Mouse (Mus musculus): ENCODE measurements around the gene Rptor. TPM values are rescaled to one million over a fixed set of nuclear protein-coding genes. Genes with fewer than 3 reads are reported as not detected.

The Rptor gene
- polyA plus RNA-seq, 1 experiment from 2014 or later = 12.6 TPM

- peaks cover 5% of the 10 kb centered on the region; the same call in 1 of the 2 replicates for H3K4me1 ChIP-seq (ENCODE audit: control insufficient read depth, insufficient read depth, low read length)
- H3K9ac ChIP-seq (ENCODE audit: low read length) = no peak overlapping the region
- no peak overlapping the region for H3K27ac ChIP-seq (ENCODE audit: low read depth, low read length)
- H3K36me3 ChIP-seq (ENCODE audit: control insufficient read depth, insufficient read depth, low read length) = no peaks in the 10 kb centered on the region
- H3K4me2 ChIP-seq (ENCODE audit: low read depth) = no peak overlapping the region
- H3K9me3 ChIP-seq (ENCODE audit: control insufficient read depth, low read length) = no peaks in the 10 kb centered on the region
- no peaks in the 10 kb centered on the region for H3K27me3 ChIP-seq (ENCODE audit: control insufficient read depth, insufficient read depth, low read length)
- no peak overlapping the region for H3K4me3 ChIP-seq (ENCODE audit: low read depth, low read length)
- 57% methylated on average over 7 of the region's 7 CpGs for WGBS
- no peak for ATAC-seq (ENCODE audit: insufficient read depth, low FRiP score, low TSS enrichment)
- DNase-seq (ENCODE audit: low spot score) = no peak
Observed at GRCm38 (mm10) chr11:119796406-119796805, 193.7 kb downstream of the Rptor start.

DNA sequence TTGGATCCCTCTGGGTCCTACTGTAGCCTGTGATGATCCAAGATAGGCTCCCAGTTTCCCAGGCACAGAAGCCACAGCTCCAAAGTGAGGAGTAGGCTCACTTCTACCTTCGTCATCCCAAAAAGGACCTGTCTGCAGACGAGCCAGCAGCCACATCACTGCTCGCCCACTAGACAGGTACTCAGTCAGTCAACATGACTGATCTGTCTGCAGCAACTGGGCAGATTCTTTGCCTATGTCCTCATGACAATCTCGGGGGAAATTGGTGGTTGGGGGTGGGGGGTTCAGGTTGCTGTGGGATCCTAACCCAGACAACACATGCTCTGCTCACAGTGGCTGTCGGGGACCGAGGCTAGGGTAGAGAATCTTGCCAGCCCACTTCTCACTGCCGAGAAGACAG is 194.1 kb downstream of the Rptor start:
- H3K9me3 ChIP-seq (ENCODE audit: control insufficient read depth, low read length) = no peaks in the 10 kb centered on the region
- no peak overlapping the region for H3K4me2 ChIP-seq (ENCODE audit: low read depth)
- H3K4me1 ChIP-seq (ENCODE audit: control insufficient read depth, insufficient read depth, low read length) = peaks cover 5% of the 10 kb centered on the region; the same call in 1 of the 2 replicates
- 75% methylated on average over 7 of the region's 7 CpGs for WGBS
- H3K36me3 ChIP-seq (ENCODE audit: control insufficient read depth, insufficient read depth, low read length) = no peaks in the 10 kb centered on the region
- no peak for ATAC-seq (ENCODE audit: insufficient read depth, low FRiP score, low TSS enrichment)
- H3K27ac ChIP-seq (ENCODE audit: low read depth, low read length) = no peak overlapping the region
- no peak overlapping the region for H3K9ac ChIP-seq (ENCODE audit: low read length)
- no peak for DNase-seq (ENCODE audit: low spot score)
- no peaks in the 10 kb centered on the region for H3K27me3 ChIP-seq (ENCODE audit: control insufficient read depth, insufficient read depth, low read length)
- H3K4me3 ChIP-seq (ENCODE audit: low read depth, low read length) = no peak overlapping the region

DNA sequence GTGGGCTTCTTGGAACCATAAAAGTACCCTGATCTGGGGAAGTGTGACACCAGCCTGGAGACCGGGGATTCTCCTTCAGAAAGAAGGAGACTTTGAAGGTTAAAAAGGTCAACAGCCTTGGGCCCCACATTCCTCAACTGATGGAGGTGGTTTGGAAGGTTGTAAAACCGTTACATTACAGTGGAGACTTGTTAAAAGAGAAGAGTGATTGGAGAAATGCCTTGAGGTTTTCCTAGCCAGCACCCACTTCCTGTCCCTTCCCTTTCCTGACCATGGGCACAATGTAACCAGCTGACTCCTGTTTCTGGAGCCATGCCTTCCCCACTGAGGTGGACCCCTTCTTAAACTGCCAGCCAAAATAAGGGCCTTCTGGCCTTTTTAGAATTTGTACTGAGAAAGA is 196.8 kb downstream of the Rptor start:
- WGBS = 18% methylated on average over 2 of the region's 2 CpGs
- H3K9me3 ChIP-seq (ENCODE audit: control insufficient read depth, low read length) = no peaks in the 10 kb centered on the region

GRCm38 (mm10) chr11:119801855-119802254 is 199.2 kb downstream of the Rptor start:
- H3K9ac ChIP-seq (ENCODE audit: low read length) = no peak overlapping the region
- no peak overlapping the region for H3K27ac ChIP-seq (ENCODE audit: low read depth, low read length)
- DNase-seq (ENCODE audit: low spot score) (no peak), ATAC-seq (ENCODE audit: insufficient read depth, low FRiP score, low TSS enrichment) (no peak)
- no peaks in the 10 kb centered on the region for H3K9me3 ChIP-seq (ENCODE audit: control insufficient read depth, low read length)
- no peak overlapping the region for H3K4me3 ChIP-seq (ENCODE audit: low read depth, low read length)
- H3K27me3 ChIP-seq (ENCODE audit: control insufficient read depth, insufficient read depth, low read length) = no peaks in the 10 kb centered on the region
- no peak overlapping the region for H3K4me2 ChIP-seq (ENCODE audit: low read depth)
- H3K36me3 ChIP-seq (ENCODE audit: control insufficient read depth, insufficient read depth, low read length) = no peaks in the 10 kb centered on the region
- WGBS = 71% methylated on average over 1 of the region's 1 CpGs
- H3K4me1 ChIP-seq (ENCODE audit: control insufficient read depth, insufficient read depth, low read length) = peaks cover 2% of the 10 kb centered on the region; the same call in 1 of the 2 replicates

More for the DNA sequence above, 196.8 kb downstream of the Rptor start:
- ATAC-seq (ENCODE audit: insufficient read depth, low FRiP score, low TSS enrichment) = no peak
- H3K27me3 ChIP-seq (ENCODE audit: control insufficient read depth, insufficient read depth, low read length) = no peaks in the 10 kb centered on the region
- no peak overlapping the region for H3K9ac ChIP-seq (ENCODE audit: low read length)
- DNase-seq (ENCODE audit: low spot score) = no peak
- no peaks in the 10 kb centered on the region for H3K36me3 ChIP-seq (ENCODE audit: control insufficient read depth, insufficient read depth, low read length)
- H3K4me3 ChIP-seq (ENCODE audit: low read depth, low read length) = no peak overlapping the region
- H3K4me2 ChIP-seq (ENCODE audit: low read depth) = no peak overlapping the region
- H3K4me1 ChIP-seq (ENCODE audit: control insufficient read depth, insufficient read depth, low read length) = peaks cover 6% of the 10 kb centered on the region; the same call in 1 of the 2 replicates
- no peak overlapping the region for H3K27ac ChIP-seq (ENCODE audit: low read depth, low read length)

DNA sequence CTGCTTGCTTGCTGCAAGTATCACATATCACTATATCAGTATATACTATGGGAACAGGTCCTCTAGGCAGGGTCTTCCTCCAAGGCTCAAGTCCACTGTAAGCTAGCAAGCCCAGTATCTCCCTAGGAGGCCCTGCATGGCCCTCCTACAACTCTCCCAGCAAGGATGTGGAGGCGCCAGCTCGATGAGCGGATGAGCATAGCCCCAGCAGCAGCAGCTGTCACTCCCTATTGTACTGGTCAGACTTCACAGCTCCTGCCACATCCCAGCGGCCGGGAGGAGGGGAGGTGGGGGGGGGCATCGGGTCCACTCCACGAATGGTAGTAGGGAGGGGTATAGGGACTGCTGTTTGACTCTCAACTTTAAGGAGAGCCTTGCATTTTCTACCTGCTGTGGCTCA is 200.2 kb downstream of the Rptor start:
- WGBS = 65% methylated on average over 7 of the region's 7 CpGs
- no peaks in the 10 kb centered on the region for H3K27me3 ChIP-seq (ENCODE audit: control insufficient read depth, insufficient read depth, low read length)

DNA sequence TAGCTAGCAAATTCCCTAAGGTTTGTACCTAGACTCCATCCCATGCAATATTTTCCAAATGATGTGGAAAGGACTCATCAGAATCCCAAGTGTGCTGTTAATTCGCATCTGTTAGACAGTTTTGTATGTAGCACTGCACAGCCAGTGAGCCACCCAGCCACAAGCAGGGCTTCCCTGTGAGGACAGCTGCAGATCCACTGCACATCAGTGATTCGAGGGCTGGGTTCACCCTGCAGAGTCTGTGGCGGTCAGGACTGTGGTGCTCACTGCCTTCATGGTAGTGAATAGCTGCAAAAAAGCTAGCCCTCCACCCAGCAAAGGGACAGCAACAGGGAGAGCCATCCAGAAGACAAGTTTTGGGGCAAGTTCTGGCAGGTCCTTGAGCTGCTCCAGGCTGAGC is 201.7 kb downstream of the Rptor start:
- ATAC-seq (ENCODE audit: insufficient read depth, low FRiP score, low TSS enrichment) (no peak), DNase-seq (ENCODE audit: low spot score) (no peak)
- H3K27ac ChIP-seq (ENCODE audit: low read depth, low read length) = no peak overlapping the region
- no peaks in the 10 kb centered on the region; the same call in 1 of the 2 replicates for H3K36me3 ChIP-seq (ENCODE audit: control insufficient read depth, insufficient read depth, low read length)
- no peaks in the 10 kb centered on the region for H3K9me3 ChIP-seq (ENCODE audit: control insufficient read depth, low read length)
- no peak overlapping the region for H3K9ac ChIP-seq (ENCODE audit: low read length)
- H3K4me3 ChIP-seq (ENCODE audit: low read depth, low read length) = no peak overlapping the region
- no peak overlapping the region for H3K4me2 ChIP-seq (ENCODE audit: low read depth)
- WGBS = 88% methylated on average over 3 of the region's 3 CpGs
- H3K4me1 ChIP-seq (ENCODE audit: control insufficient read depth, insufficient read depth, low read length) = peaks cover 2% of the 10 kb centered on the region; the same call in 1 of the 2 replicates
- no peaks in the 10 kb centered on the region for H3K27me3 ChIP-seq (ENCODE audit: control insufficient read depth, insufficient read depth, low read length)

More for the DNA sequence above, 200.2 kb downstream of the Rptor start:
- Histone ChIP-seq H3K4me2 (ENCODE audit: low read depth) (no peak overlapping the region), H3K36me3 (ENCODE audit: control insufficient read depth, insufficient read depth, low read length) (no peaks in the 10 kb centered on the region; the same call in 1 of the 2 replicates), H3K9ac (ENCODE audit: low read length) (no peak overlapping the region), H3K4me1 (ENCODE audit: control insufficient read depth, insufficient read depth, low read length) (peaks cover 2% of the 10 kb centered on the region; the same call in 1 of the 2 replicates), H3K27ac (ENCODE audit: low read depth, low read length) (no peak overlapping the region), H3K4me3 (ENCODE audit: low read depth, low read length) (no peak overlapping the region), H3K9me3 (ENCODE audit: control insufficient read depth, low read length) (no peaks in the 10 kb centered on the region)
- ATAC-seq (ENCODE audit: insufficient read depth, low FRiP score, low TSS enrichment) (no peak), DNase-seq (ENCODE audit: low spot score) (no peak)

- DNase-seq (ENCODE audit: low spot score) (no peak), ATAC-seq (ENCODE audit: insufficient read depth, low FRiP score, low TSS enrichment) (no peak)
- no peak overlapping the region for H3K27ac ChIP-seq (ENCODE audit: low read depth, low read length)
- H3K4me3 ChIP-seq (ENCODE audit: low read depth, low read length) = no peak overlapping the region
- no peaks in the 10 kb centered on the region for H3K9me3 ChIP-seq (ENCODE audit: control insufficient read depth, low read length)
- no peaks in the 10 kb centered on the region; the same call in 1 of the 2 replicates for H3K36me3 ChIP-seq (ENCODE audit: control insufficient read depth, insufficient read depth, low read length)
- H3K9ac ChIP-seq (ENCODE audit: low read length) = no peak overlapping the region
- no peak overlapping the region for H3K4me2 ChIP-seq (ENCODE audit: low read depth)
- no peaks in the 10 kb centered on the region for H3K27me3 ChIP-seq (ENCODE audit: control insufficient read depth, insufficient read depth, low read length)
- H3K4me1 ChIP-seq (ENCODE audit: control insufficient read depth, insufficient read depth, low read length) = peaks cover 2% of the 10 kb centered on the region; the same call in 1 of the 2 replicates
- 91% methylated on average over 10 of the region's 10 CpGs for WGBS
Observed at GRCm38 (mm10) chr11:119805112-119805750, 202.5 kb downstream of the Rptor start.

DNA sequence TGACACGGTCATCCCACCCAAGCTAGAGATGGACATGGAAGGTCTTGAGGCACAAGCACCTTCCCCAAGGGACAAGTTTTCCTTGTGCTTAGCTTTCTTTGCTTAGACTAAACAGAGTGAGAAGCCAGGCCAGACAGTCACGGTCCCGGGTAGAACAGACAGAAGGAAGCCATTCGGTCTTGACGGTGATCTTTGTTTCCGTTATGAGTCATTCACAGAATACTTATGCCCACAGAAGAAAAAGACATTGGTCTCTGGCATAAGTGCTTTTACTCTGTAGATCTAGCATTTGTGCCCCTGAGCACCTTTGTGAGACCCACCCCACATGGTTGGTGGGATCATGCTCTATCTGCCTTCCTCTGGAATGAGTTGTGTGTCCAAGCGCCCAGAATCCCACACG is 203.8 kb downstream of the Rptor start:
- DNase-seq (ENCODE audit: low spot score) (no peak), ATAC-seq (ENCODE audit: insufficient read depth, low FRiP score, low TSS enrichment) (no peak)
- WGBS = 90% methylated on average over 8 of the region's 8 CpGs
- Histone ChIP-seq H3K27ac (ENCODE audit: low read depth, low read length) (no peak overlapping the region), H3K4me1 (ENCODE audit: control insufficient read depth, insufficient read depth, low read length) (peaks cover 2% of the 10 kb centered on the region; the same call in 1 of the 2 replicates), H3K27me3 (ENCODE audit: control insufficient read depth, insufficient read depth, low read length) (no peaks in the 10 kb centered on the region), H3K4me3 (ENCODE audit: low read depth, low read length) (no peak overlapping the region), H3K9ac (ENCODE audit: low read length) (no peak overlapping the region), H3K36me3 (ENCODE audit: control insufficient read depth, insufficient read depth, low read length) (no peaks in the 10 kb centered on the region; the same call in 1 of the 2 replicates), H3K9me3 (ENCODE audit: control insufficient read depth, low read length) (no peaks in the 10 kb centered on the region), H3K4me2 (ENCODE audit: low read depth) (no peak overlapping the region)

Data from neural tube, embryonic 11.5 days (tissue).